Mouse (Mus musculus): ENCODE results near the gene Sema4g.

DNA sequence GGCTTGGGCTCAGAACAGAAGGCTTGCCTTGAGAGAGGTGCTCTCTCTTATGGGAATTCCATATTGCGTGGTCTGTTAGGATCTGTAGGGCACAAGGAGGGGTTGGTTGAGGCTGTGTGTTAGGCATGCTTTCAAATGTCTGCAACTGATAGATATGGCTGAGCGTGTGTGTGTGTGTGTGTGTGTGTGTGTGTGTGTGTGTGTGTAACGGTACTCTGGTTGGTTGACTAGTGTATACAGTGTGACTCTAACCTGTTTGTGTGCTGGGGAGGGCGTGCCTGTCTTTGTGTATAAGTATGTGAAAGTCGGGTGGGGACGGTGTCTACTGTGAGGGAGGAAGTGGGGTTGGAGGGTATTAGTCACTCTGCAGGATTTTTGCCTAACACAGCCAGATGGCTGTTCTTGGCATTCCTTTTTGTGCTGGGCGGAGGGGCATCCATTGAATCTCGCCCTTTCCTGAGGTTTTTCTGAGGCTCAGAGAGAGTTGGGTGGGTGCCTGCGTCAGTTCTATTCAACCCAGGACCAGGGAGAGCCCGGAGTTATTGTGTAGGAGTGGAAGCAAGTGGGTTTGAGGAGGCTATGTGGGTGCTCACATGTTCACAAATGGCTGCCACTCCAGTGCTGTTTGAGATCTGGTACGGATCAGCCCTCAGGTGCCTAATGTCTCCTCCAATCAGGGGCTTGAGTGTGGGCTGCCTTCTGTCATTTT lies 59.2 kb downstream of the Sema4g start:
- no peak for TF ChIP-seq CTCF (IDR thresholded peaks at IDR 0.05; ENCODE audit: low read depth, low read length)
- no peak for TF ChIP-seq GATA1 (IDR thresholded peaks at IDR 0.05; ENCODE audit: borderline replicate concordance, low read length)
- no peak for TF ChIP-seq POLR2AphosphoS5 (IDR thresholded peaks at IDR 0.05; ENCODE audit: insufficient replicate concordance, low read depth, low read length)
- no peak for TF ChIP-seq GATA2 (IDR thresholded peaks at IDR 0.05; ENCODE audit: borderline replicate concordance, low read depth, low read length)
- 0 out of 2 replicates have a peak, but pooled peaks have one; percentile 30 for TF ChIP-seq TAL1 (conservative IDR thresholded peaks at IDR 0.05; ENCODE audit: low read depth, low read length)

All from G1E (cell line).